Mouse (Mus musculus) lung, adult 2 months (tissue): ENCODE results near the gene Actb.

Experiments
- CTCF ChIP-seq: fragments of 200-500 bp; IDR thresholded peaks from 2 replicates; pipeline ENCODE4 v1.5.1; 2011; ENCODE audit warnings: mild to moderate bottlenecking, low read length, control low read depth; ENCODE audit not compliant: insufficient read depth
- POLR2A ChIP-seq: fragments of 200-500 bp; IDR thresholded peaks from 2 replicates; pipeline ENCODE4 v1.6.1; 2011; ENCODE audit warnings: low read depth, mild to moderate bottlenecking, control low read depth, low read length, borderline replicate concordance; ENCODE audit errors: extremely low read depth

DNA sequence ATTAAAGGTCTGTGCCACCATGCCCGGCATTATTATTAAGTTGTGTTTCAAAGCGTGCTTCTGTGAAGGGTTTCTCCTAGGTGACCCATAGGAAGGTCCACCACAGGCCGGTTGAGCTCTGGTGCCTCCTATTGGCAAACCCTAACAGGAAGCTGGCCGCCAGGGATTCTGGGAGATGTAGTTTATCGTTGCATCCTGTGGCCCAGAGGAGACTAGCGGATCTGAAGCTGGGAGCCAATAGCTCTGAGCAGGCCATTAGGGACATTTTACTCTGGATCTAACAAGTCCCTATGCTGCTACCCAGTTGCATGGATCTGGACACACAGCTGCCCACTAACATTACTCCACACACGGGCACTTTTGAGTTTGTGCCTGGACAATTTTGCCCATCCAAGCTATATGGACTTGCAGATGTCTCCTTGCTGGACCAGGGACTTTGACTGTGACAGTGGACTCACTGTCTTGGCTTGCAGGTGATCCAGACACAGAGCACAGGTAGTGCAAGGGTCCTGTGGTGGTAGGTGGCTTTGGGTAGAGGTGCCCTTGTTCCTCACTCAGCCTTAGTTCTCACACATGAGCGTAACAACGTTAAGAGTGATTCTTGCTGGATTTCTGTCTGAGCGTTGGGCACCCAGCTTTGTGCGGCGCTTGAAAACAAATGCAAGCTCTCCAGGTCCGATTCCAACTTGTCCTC, 29.2 kb upstream of the Actb start:
- TF ChIP-seq POLR2A (no peak), CTCF (peak; percentile 42; the same call in 1 of the 2 replicates)
